Mouse (Mus musculus) layer of hippocampus, adult 9-10 months (tissue): ENCODE data around the gene Gm9970.
A peak's percentile ranks its signal among the peaks of the same experiment; 100 is the strongest.
"Not testable (repeated sequence)": the region's sequence is repeated elsewhere in the genome, so short reads cannot be mapped to it uniquely, and the experiment has no call there.

Experiments used
- DNase-seq: peaks from one replicate; pipeline ENCODE4 v3.0.0; 2022; ENCODE audit warnings: low spot score

Gm9970 gene

DNA sequence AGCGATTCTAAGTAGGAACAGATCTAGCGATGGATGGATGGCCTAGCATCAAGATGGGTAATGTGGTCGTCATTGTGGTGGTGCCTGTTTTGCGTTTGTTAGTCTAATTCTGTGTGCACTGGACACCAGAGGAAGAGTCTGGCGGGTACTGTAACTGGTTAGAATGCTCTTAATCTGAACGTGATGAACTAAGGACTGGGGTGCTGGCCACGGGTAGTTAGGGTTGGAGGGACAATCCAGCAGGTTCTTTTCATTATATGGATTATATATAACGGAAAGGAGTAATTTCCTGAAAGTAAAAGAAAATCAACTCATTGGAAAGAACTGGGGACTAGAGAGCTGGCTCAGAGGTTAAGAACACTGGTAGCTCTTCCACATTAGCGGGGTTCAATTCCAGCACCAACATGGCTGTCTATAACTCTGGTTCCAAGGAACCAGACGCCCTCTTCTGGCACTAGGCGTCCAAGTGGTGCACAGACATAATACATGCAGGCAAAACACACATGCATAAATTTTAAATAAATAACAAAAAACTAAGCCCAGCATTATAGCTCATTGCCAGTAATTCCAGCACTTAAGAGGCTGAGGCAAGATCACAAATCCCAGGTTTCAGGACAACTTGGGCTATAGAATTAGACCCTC is 19.6 kb downstream of the Gm9970 start:
- no peak for DNase-seq

DNA sequence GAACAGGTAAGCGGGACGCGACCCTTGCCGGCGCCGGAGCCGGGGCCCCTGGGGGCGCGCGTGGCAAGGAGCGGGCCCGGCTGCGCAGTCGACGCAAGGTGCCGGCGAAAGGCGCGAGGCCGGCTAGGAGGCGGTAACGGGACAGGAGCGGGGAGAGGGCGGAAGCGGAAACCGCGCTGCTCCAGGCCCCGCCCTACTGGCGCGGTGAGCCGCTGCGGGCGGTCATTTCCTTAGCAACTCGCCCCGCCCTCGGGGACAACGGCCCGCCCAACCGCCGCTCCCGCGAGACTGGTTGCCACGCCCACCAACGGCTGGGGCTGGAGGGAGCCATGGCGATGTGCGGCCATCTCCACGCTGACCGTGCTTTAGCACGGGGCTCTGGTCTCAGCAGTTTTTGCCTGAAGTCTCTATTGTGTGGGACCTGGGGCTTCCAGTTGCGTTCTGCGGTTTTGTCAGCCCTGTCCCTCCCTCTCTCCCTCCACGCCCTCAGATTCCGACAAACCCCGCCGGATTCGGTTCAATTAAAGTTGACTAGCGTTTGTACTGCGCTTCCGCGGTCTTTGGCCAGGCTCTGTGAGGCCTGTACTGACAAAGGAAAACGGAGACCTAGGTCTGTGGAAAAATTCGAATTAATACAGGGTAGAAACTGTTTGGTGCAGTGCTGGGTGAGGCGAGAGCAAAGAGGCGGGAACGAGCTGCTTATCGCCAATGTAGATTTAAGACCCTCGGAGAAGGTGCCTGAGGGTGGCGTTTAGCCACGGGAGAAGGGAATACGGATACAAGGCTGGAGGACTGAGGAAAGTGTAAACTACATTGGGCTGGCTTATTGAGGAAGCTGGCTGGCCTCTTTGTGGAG is 20.4 kb downstream of the Gm9970 start, which contains the start of gene Ppm1g:
Gene Ppm1g, minus strand, starts transcription at position 240 of the 856 bp plus-strand sequence.
- DNase-seq, result peak; percentile 79

DNA sequence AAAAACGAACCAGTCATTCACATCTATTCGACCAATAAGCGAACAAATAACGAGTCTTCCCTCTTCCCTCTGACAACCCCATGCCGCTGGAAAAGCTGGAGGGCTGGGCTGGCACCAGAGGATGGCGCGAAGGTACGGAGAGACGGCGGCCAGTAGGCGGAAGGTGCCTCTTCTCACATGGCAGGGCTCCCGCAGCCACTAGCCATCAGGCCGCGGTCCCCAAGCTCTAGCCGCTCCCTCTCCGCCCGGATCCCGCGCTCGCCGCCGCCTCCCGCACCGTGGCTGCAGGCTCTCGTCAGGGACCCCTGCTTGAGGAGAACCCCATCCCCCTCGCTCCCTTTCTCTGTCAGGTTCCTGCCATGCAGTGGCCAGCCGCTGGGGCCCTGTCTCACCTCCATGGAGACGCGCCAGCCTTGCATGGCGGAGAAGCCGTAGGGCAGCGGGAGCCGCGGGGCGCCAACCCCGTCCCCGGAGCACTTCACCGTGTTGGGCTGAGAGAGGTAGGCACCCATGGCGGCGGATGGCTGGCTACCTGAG is 21.1 kb downstream of the Gm9970 start:
- DNase-seq, result no peak

DNA sequence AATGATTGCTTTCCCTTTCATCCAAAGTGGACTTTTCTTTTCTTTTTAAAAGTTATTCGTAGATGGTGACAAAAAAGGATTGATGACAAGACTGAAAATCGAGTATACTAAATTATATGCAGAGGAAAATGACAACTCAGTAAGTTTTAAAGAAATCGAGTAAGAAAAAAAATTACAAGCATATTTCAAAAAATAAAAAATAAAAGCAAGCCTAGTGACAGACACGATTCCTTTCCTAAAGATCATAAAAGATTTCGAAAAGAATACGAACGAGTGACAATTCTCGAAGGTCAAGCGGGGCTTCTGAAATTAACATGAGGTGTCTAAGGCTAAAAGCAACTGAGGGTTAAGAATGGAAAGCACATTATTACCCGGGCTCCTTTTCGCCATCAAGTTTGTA is 21.6 kb downstream of the Gm9970 start:
- no peak for DNase-seq

DNA sequence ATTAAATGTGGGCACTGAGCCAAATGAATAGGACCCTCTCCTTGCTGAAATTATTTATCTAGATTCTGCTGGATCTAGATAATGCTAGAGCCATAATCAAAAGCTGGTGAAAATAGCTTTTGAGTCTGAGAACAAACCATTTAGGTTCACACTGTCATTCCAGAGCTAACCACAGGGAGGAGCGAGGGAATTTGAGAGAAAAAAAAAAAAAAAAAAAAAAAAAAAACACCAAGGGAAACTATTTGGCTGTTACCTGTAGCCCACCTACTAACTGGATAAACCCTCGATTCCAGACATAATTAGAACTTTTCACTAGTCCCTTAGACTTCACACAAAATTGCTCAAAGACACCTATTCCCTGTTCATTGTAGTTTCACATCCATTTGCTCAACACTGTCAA is 22.0 kb downstream of the Gm9970 start:
- DNase-seq, result no peak

DNA sequence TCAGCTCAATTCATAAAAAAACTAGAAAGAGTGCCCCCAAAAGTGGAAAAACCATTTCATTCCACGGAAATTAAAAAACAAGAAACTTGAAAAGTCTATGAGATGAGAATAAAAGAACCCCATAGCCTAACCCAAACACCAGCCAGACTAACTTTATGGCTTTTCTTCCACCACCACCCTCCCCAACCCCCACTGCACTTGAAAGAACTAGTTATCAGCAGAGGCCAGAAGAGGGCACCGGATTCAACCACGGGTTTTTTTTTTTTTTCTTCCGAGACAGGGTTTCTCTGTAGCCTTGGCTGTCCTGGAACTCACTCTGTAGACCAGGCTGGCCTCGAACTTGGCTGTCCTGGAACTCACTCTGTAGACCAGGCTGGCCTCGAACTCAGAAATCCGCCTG is 22.7 kb downstream of the Gm9970 start:
- DNase-seq, result no peak

DNA sequence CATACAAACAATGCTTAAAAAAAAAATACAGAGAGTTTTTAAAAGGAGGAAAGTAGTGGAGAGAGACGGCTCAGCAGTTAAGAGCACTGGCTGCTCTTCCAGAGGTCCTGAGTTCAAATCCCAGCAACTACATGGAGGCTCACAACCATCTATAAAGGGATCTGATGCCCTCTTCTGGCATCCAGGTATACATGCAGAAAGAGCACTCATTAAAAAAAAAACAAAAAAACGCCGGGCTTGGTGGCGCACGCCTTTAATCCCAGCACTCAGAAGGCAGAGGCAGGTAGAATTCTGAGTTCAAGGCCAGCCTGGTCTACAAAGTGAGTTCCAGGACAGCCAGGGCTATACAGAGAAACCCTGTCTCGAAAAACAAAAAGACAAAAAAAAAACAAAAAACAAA is 24.5 kb downstream of the Gm9970 start:
- not testable (repeated sequence) for DNase-seq

DNA sequence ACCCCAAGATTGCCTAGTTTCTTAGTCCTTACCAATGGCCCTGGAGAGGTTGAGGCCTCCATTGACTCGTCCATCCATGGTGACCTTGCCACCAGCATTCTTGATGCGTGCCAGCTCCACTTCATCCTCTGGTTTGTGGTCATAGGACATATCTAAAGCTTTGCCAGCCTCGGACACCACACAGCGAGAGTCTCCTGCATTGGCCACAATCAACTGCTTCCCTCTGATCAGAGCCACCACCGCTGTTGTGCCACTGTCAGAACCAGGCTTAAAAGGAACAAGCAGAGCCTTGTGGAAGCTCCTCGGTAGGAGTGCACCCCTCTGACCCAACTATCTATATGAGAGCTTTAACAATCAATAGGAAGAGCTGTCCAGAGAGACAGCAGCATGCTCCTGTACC is 36.6 kb downstream of the Gm9970 start:
- no peak for DNase-seq

DNA sequence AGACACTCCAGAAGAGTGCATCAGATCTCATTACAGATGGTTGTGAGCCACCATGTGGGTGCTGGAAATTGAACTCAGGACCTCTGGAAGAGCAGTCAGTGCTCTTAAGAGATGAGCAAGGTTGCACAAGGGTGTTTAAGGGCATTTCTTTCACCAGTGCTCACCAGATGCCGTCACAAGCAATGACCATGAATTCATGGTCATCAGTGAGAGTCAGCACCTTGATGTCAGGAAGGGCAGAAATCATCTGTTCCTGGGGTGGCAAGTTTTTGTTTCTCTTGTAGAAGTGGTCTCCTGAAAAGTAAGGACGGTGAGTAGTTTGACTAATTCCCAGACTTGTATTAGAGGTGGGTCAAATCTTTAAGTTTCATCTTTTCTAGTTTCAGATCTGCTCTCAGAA is 37.2 kb downstream of the Gm9970 start:
- DNase-seq, result no peak

DNA sequence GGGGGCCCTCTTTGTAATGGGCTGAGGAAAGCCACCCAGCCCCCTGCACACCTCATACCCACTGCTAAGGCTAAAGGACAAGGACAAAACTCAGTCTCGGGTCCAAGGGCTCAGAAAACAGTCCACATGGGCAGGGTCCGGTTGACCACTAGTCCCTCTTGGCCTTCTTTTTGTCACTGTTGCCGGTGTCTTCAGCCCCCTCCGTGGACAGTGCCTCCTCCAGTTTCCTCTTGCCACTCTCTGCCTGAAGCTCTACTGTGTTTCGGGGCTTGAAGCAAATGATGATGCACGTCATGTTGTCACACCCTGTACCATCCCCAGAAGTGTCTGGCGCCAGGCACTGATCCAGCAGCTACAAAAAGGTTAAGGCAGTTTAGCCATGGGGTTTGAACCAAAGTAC is 38.1 kb downstream of the Gm9970 start:
- no peak for DNase-seq

DNA sequence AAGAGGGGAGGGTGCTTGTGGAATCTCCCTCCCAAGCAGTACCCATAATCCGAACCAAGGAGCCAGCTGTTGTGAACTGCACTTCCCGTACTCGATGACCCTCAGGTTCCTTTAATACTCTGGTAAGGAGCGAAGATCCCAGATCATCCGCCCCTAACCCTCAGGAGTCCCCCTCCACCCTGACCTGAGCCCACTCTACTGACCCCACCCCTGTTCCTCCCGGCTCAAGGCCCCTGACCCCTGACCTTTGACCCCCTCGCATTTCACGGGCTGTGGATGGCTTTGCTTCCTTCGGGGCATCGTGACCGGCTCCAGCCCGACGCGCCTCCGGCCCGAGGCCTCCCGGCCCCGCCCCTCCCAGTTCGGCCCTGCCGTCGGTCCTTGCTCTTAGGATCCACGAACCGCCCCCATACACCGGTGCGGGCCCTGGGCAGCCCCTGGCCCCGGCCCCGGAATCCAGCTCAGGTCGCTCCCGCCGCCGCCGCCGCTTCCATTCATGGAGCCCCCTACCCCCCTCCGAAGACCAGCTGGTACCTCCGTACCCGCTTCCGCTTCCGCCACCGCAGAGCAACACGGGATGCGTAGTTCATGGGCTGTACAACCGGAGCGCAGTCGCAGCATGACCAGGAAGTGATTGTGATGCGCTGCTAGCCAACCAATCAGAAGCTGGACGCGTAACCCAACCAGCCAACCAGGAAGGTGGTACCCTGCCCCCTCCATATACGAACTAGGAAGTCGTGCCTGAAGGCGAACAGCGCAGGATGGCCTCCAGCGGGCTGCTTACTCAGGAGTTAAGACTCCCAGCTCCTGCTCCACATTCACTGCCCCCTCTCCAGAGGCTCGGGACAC is 39.1 kb downstream of the Gm9970 start, which contains the start of gene Zfp513:
Gene Zfp513, minus strand, starts transcription at position 562 of the 849 bp plus-strand sequence.
- peak; percentile 94 for DNase-seq

DNA sequence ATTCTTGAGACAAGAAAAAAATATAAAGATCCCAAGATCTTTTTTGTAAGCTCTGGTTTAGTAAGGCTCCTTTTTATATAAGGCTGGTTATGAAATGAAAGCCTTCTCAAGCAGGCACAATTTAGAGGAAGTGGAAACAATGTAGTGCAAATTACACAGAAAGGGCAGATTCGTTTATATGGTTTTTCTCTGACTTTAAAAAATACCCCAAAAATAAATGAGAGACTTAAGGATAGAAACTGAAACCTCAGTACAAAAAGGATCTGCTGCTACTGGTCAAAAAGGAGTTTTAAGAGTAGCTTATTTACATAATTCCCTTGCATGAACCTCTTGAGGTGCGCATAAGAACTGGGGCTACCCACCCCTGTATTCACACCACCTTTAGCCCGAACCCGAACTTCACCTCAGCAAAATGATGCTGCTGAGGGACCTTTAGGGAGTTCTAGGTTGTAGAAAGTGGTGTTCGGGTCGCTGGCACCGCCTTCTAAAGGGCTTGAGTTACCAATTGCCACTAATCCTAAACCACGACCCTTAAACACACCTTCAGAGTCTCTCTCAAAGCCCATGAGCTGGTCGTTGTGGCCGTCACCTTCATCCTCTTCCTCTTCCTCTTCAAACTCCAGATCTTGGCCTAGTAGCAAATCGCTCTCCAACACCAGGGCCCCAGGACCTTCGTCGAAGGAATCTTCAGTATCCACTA is 39.8 kb downstream of the Gm9970 start:
- no peak for DNase-seq

DNA sequence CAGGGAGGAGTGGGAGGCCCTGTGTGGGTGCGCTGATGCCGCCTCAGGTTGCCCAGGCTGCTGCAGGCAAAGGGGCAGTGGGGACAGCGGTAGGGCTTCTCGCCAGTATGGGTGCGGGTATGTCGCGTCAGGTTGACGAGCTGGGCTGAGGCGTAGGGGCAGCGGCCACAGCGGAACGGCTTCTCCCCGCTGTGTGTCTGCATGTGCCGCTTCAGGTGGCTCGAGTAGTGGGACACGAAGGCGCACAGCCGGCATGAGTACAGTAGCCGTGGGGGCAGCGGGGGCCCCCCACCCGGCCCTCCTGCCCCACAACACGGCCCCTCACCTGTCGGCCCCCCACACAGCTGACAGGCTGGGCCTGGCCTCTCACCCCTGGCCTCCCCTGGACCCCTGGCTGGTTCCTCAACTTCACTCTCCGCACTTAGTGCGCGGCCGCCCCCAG is 40.7 kb downstream of the Gm9970 start:
- no peak for DNase-seq

DNA sequence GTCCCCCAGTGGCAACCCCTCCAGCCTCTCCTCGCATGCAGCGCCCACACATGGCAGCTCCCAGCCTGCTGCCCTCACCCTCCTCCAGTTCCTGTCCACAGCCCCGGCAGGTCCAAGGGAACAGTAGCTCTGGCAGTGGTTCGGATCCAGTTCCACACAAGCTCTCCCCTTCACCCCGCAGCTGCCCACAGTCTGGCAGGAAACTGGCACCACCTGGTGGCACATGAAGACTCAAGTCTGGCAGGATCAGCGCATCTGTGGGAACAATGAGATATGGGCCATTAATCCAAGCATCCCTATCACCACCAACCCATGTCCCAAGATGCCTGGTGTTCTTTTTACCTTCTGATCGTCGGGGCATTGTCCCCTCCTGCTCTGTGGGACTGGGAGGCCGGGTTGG is 41.1 kb downstream of the Gm9970 start:
- DNase-seq, result no peak

DNA sequence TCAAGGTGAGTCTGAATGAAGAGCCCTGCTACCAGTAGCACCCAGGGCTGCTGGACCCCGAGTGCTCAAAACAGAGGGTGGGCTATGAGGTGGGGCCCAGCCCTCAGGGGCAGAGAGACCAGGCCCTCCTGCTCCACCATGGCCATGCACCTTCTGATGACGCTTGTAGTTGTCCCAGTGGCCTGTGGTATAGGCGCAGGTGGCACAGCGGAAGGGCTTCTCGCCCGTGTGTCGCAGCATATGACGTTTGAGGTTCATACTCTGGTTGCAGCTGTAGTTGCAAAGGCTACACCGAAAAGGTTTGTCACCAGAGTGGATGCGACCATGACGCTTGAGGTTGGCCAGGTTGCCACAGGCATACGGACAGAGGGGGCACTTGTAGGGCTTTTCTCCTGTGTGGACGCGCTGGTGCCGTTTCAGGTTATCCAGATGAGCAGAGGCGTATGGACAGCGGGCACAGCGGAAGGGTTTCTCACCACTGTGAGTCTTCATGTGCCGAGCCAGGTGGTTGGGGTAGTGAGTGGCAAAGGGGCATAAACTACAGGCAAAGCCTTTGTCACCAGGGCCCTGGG is 41.6 kb downstream of the Gm9970 start:
- DNase-seq, result no peak

DNA sequence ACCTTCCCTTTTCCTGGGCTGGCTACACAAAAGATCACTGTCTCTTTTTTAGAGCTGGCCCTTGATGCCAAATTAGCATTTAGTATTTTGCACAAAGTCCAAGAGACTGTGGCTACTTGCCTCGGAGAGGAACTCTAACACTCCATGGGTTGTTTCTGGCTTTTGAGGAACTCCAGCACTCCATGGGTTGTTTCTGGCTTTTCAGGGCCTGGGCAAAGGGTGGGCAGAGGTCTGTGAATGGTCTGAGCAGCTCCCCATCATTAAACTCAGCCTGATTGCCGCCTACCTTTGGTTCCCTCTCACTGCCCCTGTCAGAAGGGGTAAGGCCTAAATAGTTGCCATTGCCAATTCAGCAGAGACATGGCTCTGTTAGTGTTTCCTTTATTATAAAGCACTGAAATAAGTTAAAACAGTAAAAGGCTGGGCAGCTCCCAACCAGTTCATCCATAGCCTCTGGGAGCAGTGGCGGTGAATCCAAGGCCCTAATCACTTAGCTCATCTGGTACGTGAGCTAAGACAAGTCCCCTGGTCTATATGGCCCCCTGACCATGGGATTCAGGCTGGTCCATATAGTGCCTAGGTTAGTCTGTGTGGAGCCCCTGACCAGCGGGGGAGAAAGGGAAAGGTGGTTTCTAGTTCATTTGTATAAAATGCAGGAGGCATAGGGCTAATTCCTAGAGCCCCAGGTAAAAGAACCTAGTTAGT is 42.3 kb downstream of the Gm9970 start:
- DNase-seq, result no peak

DNA sequence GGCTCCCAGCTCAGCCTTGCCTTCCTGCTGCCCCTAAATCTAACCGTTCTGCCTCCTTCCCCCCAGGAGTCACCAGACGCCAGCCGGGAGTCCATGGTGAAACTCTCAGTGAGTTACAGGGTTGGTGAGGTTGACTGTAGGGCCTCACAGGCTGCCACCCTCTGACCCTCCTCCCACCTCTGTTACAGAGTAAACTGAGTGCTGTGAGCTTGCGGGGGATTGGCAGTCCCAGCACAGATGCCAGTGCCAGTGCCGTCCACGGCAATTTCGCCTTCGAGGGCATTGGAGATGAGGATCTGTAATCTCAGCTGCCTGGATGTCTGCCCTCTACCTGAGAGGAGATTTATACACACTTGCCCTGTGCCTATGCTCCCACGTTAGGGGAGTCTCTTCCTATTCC is 42.9 kb downstream of the Gm9970 start:
- no peak for DNase-seq

DNA sequence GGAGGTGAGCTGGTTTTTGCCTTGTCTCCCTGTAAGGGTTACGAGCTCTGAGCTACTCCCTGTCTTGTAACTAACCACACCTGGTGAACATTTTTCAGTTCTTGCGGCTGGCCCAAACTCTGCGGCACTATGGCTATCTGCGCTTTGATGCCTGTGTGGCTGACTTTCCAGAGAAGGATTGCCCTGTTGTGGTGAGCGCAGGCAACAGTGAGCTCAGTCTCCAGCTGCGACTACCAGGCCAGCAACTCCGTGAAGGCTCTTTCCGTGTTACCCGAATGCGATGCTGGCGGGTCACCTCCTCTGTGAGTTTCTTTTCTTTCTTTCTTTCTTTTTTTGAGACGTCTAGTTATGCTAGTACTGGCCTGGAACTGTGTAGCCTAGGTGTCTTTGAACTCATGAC is 44.0 kb downstream of the Gm9970 start:
- DNase-seq, result no peak

DNA sequence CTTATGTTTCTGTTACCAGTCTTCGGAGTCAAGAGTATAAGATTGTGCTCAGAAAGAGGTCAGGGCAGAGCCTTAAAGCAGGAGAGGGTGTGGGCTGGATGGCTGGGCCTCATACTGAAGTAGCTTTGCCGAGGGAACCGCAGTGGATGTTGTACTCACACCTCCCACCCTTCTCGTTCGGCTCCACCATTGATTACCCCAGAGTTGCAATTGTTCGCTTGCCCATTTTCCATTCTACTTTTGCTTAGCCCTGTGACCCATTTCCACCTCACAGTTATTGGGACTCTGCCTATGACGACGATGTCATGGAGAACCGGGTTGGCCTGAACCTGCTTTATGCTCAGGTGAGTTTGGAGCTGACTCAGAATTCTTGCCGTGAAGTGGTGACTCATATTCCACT is 44.8 kb downstream of the Gm9970 start:
- DNase-seq, result no peak

DNA sequence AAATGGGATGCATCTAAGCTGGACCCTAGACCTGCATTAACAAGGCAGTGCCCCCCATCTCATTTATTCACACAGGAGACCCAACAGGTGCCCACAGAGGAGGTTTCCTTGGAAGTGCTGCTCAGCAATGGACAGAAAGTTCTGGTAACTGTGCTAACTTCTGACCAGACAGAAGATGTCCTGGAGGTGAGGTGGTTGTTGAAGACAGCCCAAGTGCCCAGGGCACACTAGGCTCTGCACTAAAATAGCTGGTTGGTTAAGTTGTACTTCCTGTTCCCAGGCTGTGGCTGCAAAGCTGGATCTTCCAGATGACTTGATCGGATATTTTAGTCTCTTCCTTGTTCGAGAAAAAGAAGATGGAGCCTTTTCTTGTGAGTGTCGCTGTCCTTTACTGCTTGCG is 45.4 kb downstream of the Gm9970 start:
- no peak for DNase-seq
